Mouse (Mus musculus) A20 (cell line): Measurements from ENCODE around the gene Gm20388.

Source experiments
- DNase-seq: peaks from one replicate; pipeline ENCODE4 v3.0.0-alpha.2; 2011; ENCODE audit warnings: low read depth, low spot score

The Gm20388 gene

GRCm38 (mm10) chr8:122301081-122301480, 2390.4 kb downstream of the Gm20388 start:
- no peak for DNase-seq

- no peak for DNase-seq
Observed at GRCm38 (mm10) chr8:122301866-122302265, 2391.2 kb downstream of the Gm20388 start.

GRCm38 (mm10) chr8:122303451-122303850, 2392.8 kb downstream of the Gm20388 start:
- no peak for DNase-seq

- peak; percentile 9 for DNase-seq
Observed at GRCm38 (mm10) chr8:122304058-122304457, 2393.4 kb downstream of the Gm20388 start.

GRCm38 (mm10) chr8:122306660-122307399, 2396.2 kb downstream of the Gm20388 start:
- no peak for DNase-seq

GRCm38 (mm10) chr8:122307836-122308235, 2397.2 kb downstream of the Gm20388 start:
- DNase-seq = no peak

- DNase-seq = no peak
Observed at GRCm38 (mm10) chr8:122309272-122309671, 2398.6 kb downstream of the Gm20388 start.

- DNase-seq = no peak
Observed at GRCm38 (mm10) chr8:122311115-122311514, 2400.5 kb downstream of the Gm20388 start.

GRCm38 (mm10) chr8:122312553-122312952, 2401.9 kb downstream of the Gm20388 start:
- no peak for DNase-seq

- DNase-seq = no peak
Observed at GRCm38 (mm10) chr8:122313310-122313709, 2402.7 kb downstream of the Gm20388 start.

GRCm38 (mm10) chr8:122314899-122315496, 2404.4 kb downstream of the Gm20388 start:
- no peak for DNase-seq

GRCm38 (mm10) chr8:122316402-122316801, 2405.8 kb downstream of the Gm20388 start:
- no peak for DNase-seq

GRCm38 (mm10) chr8:122317918-122318475, 2407.4 kb downstream of the Gm20388 start:
- DNase-seq = no peak

- no peak for DNase-seq
Observed at GRCm38 (mm10) chr8:122319045-122319707, 2408.5 kb downstream of the Gm20388 start.

- DNase-seq = no peak
Observed at GRCm38 (mm10) chr8:122319708-122320075, 2409.1 kb downstream of the Gm20388 start.

GRCm38 (mm10) chr8:122320541-122320940, 2409.9 kb downstream of the Gm20388 start:
- DNase-seq = no peak

- no peak for DNase-seq
Observed at GRCm38 (mm10) chr8:122321455-122321921, 2410.8 kb downstream of the Gm20388 start.

- no peak for DNase-seq
Observed at GRCm38 (mm10) chr8:122322126-122322525, 2411.5 kb downstream of the Gm20388 start.

GRCm38 (mm10) chr8:122322792-122323191, 2412.2 kb downstream of the Gm20388 start:
- DNase-seq = no peak

- DNase-seq = peak; percentile 40
Observed at GRCm38 (mm10) chr8:122323951-122324402, 2413.3 kb downstream of the Gm20388 start.

- no peak for DNase-seq
Observed at GRCm38 (mm10) chr8:122325196-122325595, 2414.6 kb downstream of the Gm20388 start.

- no peak for DNase-seq
Observed at GRCm38 (mm10) chr8:122326114-122326542, 2415.5 kb downstream of the Gm20388 start.
